Mouse (Mus musculus) lung, adult 2 months (tissue): ENCODE results near the gene Clint1.

Experiments
- CTCF ChIP-seq: fragments of 200-500 bp; IDR thresholded peaks from 2 replicates; pipeline ENCODE4 v1.5.1; 2011; ENCODE audit warnings: mild to moderate bottlenecking, low read length, control low read depth; ENCODE audit not compliant: insufficient read depth
- POLR2A ChIP-seq: fragments of 200-500 bp; IDR thresholded peaks from 2 replicates; pipeline ENCODE4 v1.6.1; 2011; ENCODE audit warnings: low read depth, mild to moderate bottlenecking, control low read depth, low read length, borderline replicate concordance; ENCODE audit errors: extremely low read depth

GRCm38 (mm10) chr11:45907301-45907700 is 55.5 kb downstream of the Clint1 start:
- no peak for TF ChIP-seq CTCF
- no peak for TF ChIP-seq POLR2A
